Mouse (Mus musculus): ENCODE data around the gene Trim38. TPM values are rescaled to one million over a fixed set of nuclear protein-coding genes. Genes with fewer than 3 reads are reported as not detected.
"Not testable (repeated sequence)": the region's sequence is repeated elsewhere in the genome, so short reads cannot be mapped to it uniquely, and the experiment has no call there.

The Trim38 gene
- not detected in 2 replicates for polyA plus RNA-seq (2012; ENCODE audit: insufficient read depth, low replicate concordance)

DNA sequence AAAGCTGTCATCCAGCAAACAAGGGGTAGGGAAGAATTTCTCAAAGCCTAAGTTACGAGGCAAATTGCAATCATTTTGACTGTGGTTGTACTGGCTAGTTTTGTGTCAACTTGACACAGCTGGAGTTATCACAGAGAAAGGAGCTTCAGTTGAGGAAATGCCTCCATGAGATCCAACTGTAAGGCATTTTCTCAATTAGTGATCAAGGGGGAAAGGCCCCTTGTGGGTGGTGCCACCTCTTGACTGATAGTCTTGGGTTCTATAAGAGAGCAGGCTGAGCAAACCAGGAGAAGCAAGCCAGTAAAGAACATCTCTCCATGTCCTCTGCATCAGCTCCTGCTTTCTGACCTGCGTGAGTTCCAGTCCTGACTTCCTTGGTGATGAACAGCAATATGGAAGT, at the start of gene Trim38:
Gene Trim38, plus strand, starts transcription at position 301 of the 400 bp plus-strand sequence.
- Histone ChIP-seq H3K4me3 (replicated peaks) (peak within 1 kb of the TSS; percentile 8), H3K4me1 (peaks cover 29% of the 10 kb centered on the region)
- H3K36me3 ChIP-seq (replicated peaks; ENCODE audit: low read length); H3K9me3 ChIP-seq; H3K27me3 ChIP-seq (replicated peaks): not testable (repeated sequence)

- H3K4me3 ChIP-seq (replicated peaks) = no peak overlapping the region
- H3K4me1 ChIP-seq = peaks cover 19% of the 10 kb centered on the region
- peaks cover 2% of the 10 kb centered on the region for H3K27me3 ChIP-seq (replicated peaks)
- H3K36me3 ChIP-seq (replicated peaks; ENCODE audit: low read length) = no peaks in the 10 kb centered on the region
- TF ChIP-seq GATA1 (IDR thresholded peaks at IDR 0.05; ENCODE audit: borderline replicate concordance, low read length) (no peak), FLI1 (IDR thresholded peaks at IDR 0.05; ENCODE audit: low read length) (no peak)
- H3K9me3 ChIP-seq = no peaks in the 10 kb centered on the region
These were observed 45.5 kb upstream of the Trim38 start for GRCm38 (mm10) chr13:23724239-23724638.

- Histone ChIP-seq H3K9me3 (no peaks in the 10 kb centered on the region), H3K27me3 (replicated peaks) (peaks cover 2% of the 10 kb centered on the region), H3K4me1 (peaks cover 26% of the 10 kb centered on the region), H3K36me3 (replicated peaks; ENCODE audit: low read length) (no peaks in the 10 kb centered on the region), H3K4me3 (replicated peaks) (no peak overlapping the region)
- TF ChIP-seq GATA1 (IDR thresholded peaks at IDR 0.05; ENCODE audit: borderline replicate concordance, low read length) = no peak
- TF ChIP-seq FLI1 (IDR thresholded peaks at IDR 0.05; ENCODE audit: low read length) = no peak
These were observed 44.5 kb upstream of the Trim38 start for GRCm38 (mm10) chr13:23725213-23725612.

GRCm38 (mm10) chr13:23728472-23729191, 41.1 kb upstream of the Trim38 start:
- Histone ChIP-seq H3K4me1 (peaks cover 30% of the 10 kb centered on the region), H3K27me3 (replicated peaks) (no peaks in the 10 kb centered on the region), H3K36me3 (replicated peaks; ENCODE audit: low read length) (no peaks in the 10 kb centered on the region), H3K9me3 (no peaks in the 10 kb centered on the region), H3K4me3 (replicated peaks) (no peak overlapping the region)
- TF ChIP-seq FLI1 (IDR thresholded peaks at IDR 0.05; ENCODE audit: low read length) (no peak), GATA1 (IDR thresholded peaks at IDR 0.05; ENCODE audit: borderline replicate concordance, low read length) (no peak)

DNA sequence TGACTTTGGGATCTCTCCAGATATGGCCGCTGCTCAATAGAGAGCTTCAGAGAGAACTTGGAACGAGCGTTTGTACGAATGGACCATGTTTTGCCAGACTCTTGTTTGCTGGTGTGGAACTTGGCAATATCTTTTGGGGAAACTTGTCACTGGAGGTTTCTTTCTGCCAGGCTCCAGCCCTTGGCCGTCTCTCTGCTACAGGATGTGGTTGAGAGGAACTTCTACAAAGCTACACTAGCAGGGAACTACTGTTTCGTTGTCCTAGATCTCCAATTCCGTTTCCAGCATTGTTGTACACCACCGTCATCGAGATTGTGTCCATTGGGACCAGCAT, 40.6 kb upstream of the Trim38 start:
- TF ChIP-seq GATA1 (IDR thresholded peaks at IDR 0.05; ENCODE audit: borderline replicate concordance, low read length) = no peak
- Histone ChIP-seq H3K9me3 (no peaks in the 10 kb centered on the region), H3K4me3 (replicated peaks) (peak overlapping the region; percentile 26), H3K4me1 (peaks cover 26% of the 10 kb centered on the region), H3K27me3 (replicated peaks) (no peaks in the 10 kb centered on the region), H3K36me3 (replicated peaks; ENCODE audit: low read length) (no peaks in the 10 kb centered on the region)

GRCm38 (mm10) chr13:23729706-23730105, 40.0 kb upstream of the Trim38 start:
- Histone ChIP-seq H3K4me1 (peaks cover 23% of the 10 kb centered on the region), H3K9me3 (no peaks in the 10 kb centered on the region), H3K36me3 (replicated peaks; ENCODE audit: low read length) (no peaks in the 10 kb centered on the region), H3K4me3 (replicated peaks) (no peak overlapping the region), H3K27me3 (replicated peaks) (no peaks in the 10 kb centered on the region)
- no peak for TF ChIP-seq GATA1 (IDR thresholded peaks at IDR 0.05; ENCODE audit: borderline replicate concordance, low read length)
- no peak for TF ChIP-seq FLI1 (IDR thresholded peaks at IDR 0.05; ENCODE audit: low read length)

GRCm38 (mm10) chr13:23730479-23730878, 39.2 kb upstream of the Trim38 start:
- H3K4me1 ChIP-seq = peaks cover 19% of the 10 kb centered on the region
- no peak for TF ChIP-seq FLI1 (IDR thresholded peaks at IDR 0.05; ENCODE audit: low read length)
- TF ChIP-seq GATA1 (IDR thresholded peaks at IDR 0.05; ENCODE audit: borderline replicate concordance, low read length) = no peak
- H3K9me3 ChIP-seq = no peaks in the 10 kb centered on the region
- no peak overlapping the region for H3K4me3 ChIP-seq (replicated peaks)
- no peaks in the 10 kb centered on the region for H3K27me3 ChIP-seq (replicated peaks)
- H3K36me3 ChIP-seq (replicated peaks; ENCODE audit: low read length) = no peaks in the 10 kb centered on the region

- Histone ChIP-seq H3K4me3 (replicated peaks) (no peak overlapping the region), H3K36me3 (replicated peaks; ENCODE audit: low read length) (no peaks in the 10 kb centered on the region), H3K4me1 (peaks cover 19% of the 10 kb centered on the region), H3K9me3 (no peaks in the 10 kb centered on the region), H3K27me3 (replicated peaks) (no peaks in the 10 kb centered on the region)
- TF ChIP-seq GATA1 (IDR thresholded peaks at IDR 0.05; ENCODE audit: borderline replicate concordance, low read length) = no peak
These were observed 37.4 kb upstream of the Trim38 start for GRCm38 (mm10) chr13:23732156-23732804.

- H3K27me3 ChIP-seq (replicated peaks) = no peaks in the 10 kb centered on the region
- H3K4me1 ChIP-seq = peaks cover 20% of the 10 kb centered on the region
- no peak for TF ChIP-seq FLI1 (IDR thresholded peaks at IDR 0.05; ENCODE audit: low read length)
- TF ChIP-seq GATA1 (IDR thresholded peaks at IDR 0.05; ENCODE audit: borderline replicate concordance, low read length) = no peak
- H3K4me3 ChIP-seq (replicated peaks) = no peak overlapping the region
- H3K9me3 ChIP-seq = no peaks in the 10 kb centered on the region
- no peaks in the 10 kb centered on the region for H3K36me3 ChIP-seq (replicated peaks; ENCODE audit: low read length)
These were observed 32.6 kb upstream of the Trim38 start for GRCm38 (mm10) chr13:23737091-23737490.

DNA sequence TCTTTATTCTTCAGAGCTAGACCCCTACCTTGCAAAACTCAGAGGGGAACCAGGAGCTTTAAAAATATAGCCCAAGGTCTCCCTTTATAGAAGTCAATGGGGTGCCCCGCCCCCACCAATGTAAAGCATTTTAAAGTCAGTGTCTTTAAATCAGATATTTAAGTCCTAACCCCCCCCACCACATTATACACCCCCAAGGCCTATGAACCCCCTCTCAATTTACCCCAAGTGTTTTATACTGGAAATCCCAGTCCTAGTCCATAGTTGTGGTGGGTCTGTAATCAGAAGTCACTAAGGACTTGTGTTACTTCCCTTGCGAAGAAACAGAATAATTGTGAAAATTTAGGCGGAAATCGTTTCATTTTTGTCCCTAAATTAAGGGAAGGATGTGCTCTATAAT, 31.7 kb upstream of the Trim38 start:
- Histone ChIP-seq H3K36me3 (replicated peaks; ENCODE audit: low read length) (no peaks in the 10 kb centered on the region), H3K9me3 (no peaks in the 10 kb centered on the region), H3K4me1 (peaks cover 23% of the 10 kb centered on the region), H3K4me3 (replicated peaks) (peak overlapping the region; percentile 95), H3K27me3 (replicated peaks) (no peaks in the 10 kb centered on the region)
- TF ChIP-seq GATA1 (IDR thresholded peaks at IDR 0.05; ENCODE audit: borderline replicate concordance, low read length) = no peak
- no peak for TF ChIP-seq FLI1 (IDR thresholded peaks at IDR 0.05; ENCODE audit: low read length)

Measured in megakaryocyte, embryonic 14.5 days (primary cell).